Mouse (Mus musculus) small intestine, adult 2 months (tissue): ENCODE measurements around the gene Wwc2. TPM values are rescaled to one million over a fixed set of nuclear protein-coding genes. Genes with fewer than 3 reads are reported as not detected.
A peak's percentile ranks its signal among the peaks of the same experiment; 100 is the strongest.

ENCODE experiments used
- H3K27ac ChIP-seq: fragments of 200-500 bp; 2 replicates; pipeline ENCODE4 v1.5.1; 2012; ENCODE audit warnings: low read depth, low read length, control low read depth, inconsistent platforms; ENCODE audit not compliant: insufficient read depth
- H3K27me3 ChIP-seq: fragments of 200-500 bp; 2 replicates; pipeline ENCODE4 v1.6.1; 2012; ENCODE audit warnings: mild to moderate bottlenecking, moderate library complexity, low read length, inconsistent platforms; ENCODE audit not compliant: control insufficient read depth, insufficient read depth
- H3K36me3 ChIP-seq: fragments of 200-500 bp; 2 replicates; pipeline ENCODE4 v1.6.1; 2012; ENCODE audit warnings: mild to moderate bottlenecking, low read length, control low read depth, inconsistent platforms; ENCODE audit not compliant: control insufficient read depth, insufficient read depth
- H3K4me1 ChIP-seq: fragments of 200-500 bp; 2 replicates; pipeline ENCODE4 v1.6.1; 2012; ENCODE audit warnings: low read length, inconsistent platforms, mixed read lengths; ENCODE audit not compliant: control insufficient read depth, insufficient read depth, insufficient read length
- H3K4me3 ChIP-seq: fragments of 200-500 bp; 2 replicates; pipeline ENCODE4 v1.5.1; 2012; ENCODE audit warnings: low read depth, mild to moderate bottlenecking, control low read depth, inconsistent platforms, low read length, moderate library complexity
- CTCF ChIP-seq: fragments of 200-500 bp; IDR thresholded peaks from 2 replicates; pipeline ENCODE4 v1.5.1; 2012; ENCODE audit warnings: low read depth, mild to moderate bottlenecking, control low read depth, inconsistent platforms, low read length, moderate library complexity, mixed read lengths; ENCODE audit not compliant: insufficient replicate concordance, insufficient read length; ENCODE audit errors: extremely low read depth
- POLR2A ChIP-seq: fragments of 200-500 bp; IDR thresholded peaks from 2 replicates; pipeline ENCODE4 v1.6.1; 2012; ENCODE audit warnings: low read depth, mild to moderate bottlenecking, control low read depth, inconsistent platforms, low read length, moderate library complexity
- WGBS: fragments of 180-500 bp; shearing (Covaris S2); methylation state at CpG from one replicate; pipeline ENCODE4 v1.1.7; 2018; 5-methylcytosine and 5-hydroxymethylcytosine counted together
- polyA plus RNA-seq: library from polyadenylated mRNA; depleted of rRNA; stranded (reverse); fragments of >200 nt; gene quantifications from 2 replicates; pipeline ENCODE4 v1.2.3, GENCODE M21; 2012

The Wwc2 gene
- polyA plus RNA-seq, 1 experiment = 1.9 TPM

DNA sequence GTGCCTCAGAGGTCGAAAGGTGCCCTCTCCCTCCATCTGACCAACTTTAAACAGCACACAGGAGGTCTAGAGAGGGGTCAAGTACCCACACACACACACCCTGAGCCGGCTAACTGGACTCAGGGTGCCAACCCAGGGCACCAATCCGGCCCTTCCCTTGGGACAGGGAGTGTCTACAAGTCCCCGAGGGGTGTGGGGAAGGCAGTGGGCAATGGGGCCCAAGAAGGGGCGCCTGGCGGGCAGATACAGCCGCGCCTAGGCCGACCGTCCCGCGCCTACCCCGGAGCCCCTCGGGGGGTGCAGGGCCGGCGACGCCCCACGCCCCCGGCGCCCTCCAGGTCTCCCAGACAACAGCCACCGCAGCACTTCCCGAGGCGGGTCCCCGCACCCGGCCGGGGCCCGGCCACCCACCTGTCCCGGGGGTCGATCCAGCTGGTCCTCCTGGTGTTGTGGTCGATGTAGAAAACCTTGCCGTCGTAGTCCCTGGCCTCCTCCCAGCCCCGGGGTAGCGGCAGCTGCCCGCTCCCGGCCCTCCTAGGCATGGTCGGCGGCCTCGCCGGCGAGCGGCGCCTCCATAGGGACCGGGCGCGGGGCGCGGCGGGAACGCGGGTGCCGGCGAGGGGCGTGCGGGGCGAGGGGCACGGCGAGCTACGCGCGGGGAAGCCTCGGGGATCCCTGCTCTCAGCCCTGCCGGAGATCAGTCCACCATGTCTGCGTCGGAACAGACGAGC lies 904 bp downstream of the Wwc2 start:
- no peak for TF ChIP-seq POLR2A
- no peak for TF ChIP-seq CTCF
- H3K27ac ChIP-seq = no peak overlapping the region; the same call in 1 of the 2 replicates
- 2% methylated on average over 65 of the region's 66 CpGs for WGBS

DNA sequence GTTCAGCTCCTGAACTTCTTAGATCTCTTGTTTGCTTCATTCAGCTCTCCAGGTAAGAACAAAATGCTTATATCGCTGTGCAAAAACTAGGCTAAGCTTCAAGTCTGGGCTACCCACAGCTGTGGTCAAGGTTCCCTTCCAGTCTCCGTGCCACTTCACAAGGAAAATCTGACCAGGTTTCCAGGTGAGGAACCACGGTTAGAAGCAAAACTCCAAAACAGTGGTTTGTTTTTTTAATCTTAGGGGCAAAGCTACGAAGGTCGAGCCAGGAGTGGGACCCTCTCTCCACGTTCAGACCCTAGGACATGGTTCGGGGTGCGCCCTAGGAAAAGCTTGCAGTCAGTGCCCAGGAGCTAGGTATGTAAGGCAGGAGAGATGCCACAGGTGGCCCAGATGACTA lies 1.5 kb downstream of the Wwc2 start:
- peak overlapping the region; percentile 74 for H3K4me3 ChIP-seq
- H3K27ac ChIP-seq = no peak overlapping the region
- no peak for TF ChIP-seq CTCF
- TF ChIP-seq POLR2A = no peak
- WGBS = 54% methylated on average over 8 of the region's 8 CpGs
- peaks cover 3% of the 10 kb centered on the region for H3K4me1 ChIP-seq
- H3K27me3 ChIP-seq = no peaks in the 10 kb centered on the region
- no peaks in the 10 kb centered on the region for H3K36me3 ChIP-seq

More for the DNA sequence above, 904 bp downstream of the Wwc2 start:
- no peaks in the 10 kb centered on the region for H3K27me3 ChIP-seq
- H3K36me3 ChIP-seq = no peaks in the 10 kb centered on the region
- peaks cover 5% of the 10 kb centered on the region for H3K4me1 ChIP-seq
- peak overlapping the region; percentile 74 for H3K4me3 ChIP-seq

DNA sequence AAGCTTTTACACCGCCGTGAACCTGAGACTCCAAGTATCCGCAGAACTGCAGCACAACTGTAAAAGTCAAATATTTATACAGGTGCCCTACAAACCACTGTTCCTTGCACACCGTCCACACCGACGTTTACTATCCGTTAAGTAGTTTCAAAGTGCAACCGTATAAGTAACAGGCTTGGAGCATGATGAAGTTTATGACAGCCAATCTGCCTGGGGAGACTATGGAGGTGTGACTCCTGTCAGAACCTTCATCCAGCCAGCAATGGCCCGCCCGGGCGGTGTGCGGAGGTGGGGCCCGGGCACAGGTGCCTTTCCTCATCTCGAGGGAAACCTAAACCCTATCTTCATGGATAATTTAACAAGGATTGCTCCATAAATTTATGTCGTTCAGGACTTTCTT lies 2.6 kb downstream of the Wwc2 start:
- no peaks in the 10 kb centered on the region for H3K36me3 ChIP-seq
- 27% methylated on average over 15 of the region's 15 CpGs for WGBS
- H3K27me3 ChIP-seq = no peaks in the 10 kb centered on the region
- no peak overlapping the region for H3K27ac ChIP-seq
- peaks cover 3% of the 10 kb centered on the region for H3K4me1 ChIP-seq
- TF ChIP-seq CTCF = no peak
- TF ChIP-seq POLR2A = no peak
- no peak overlapping the region for H3K4me3 ChIP-seq

DNA sequence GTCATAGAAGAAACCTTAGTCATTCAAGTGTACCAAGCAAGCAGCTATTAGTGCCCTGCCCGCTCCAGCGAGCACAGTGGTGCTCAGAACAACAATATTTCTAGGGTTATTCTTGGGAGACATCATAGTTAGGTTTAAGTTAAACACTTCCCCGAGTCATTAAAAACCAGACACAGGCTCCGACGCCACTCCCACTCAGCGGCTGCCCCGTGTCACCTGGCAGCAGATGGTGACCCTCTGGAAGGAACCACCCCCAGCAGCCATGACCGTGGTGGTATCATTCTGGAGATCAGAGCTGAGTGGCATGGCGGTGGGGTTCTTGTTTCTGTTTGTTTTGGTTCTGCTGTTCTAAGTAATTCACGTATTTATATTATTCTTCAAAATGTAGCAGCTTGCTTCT lies 5.1 kb downstream of the Wwc2 start:
- Histone ChIP-seq H3K27me3 (no peaks in the 10 kb centered on the region), H3K4me1 (peaks cover 3% of the 10 kb centered on the region), H3K27ac (no peak overlapping the region), H3K36me3 (no peaks in the 10 kb centered on the region), H3K4me3 (no peak overlapping the region)
- TF ChIP-seq POLR2A (no peak), CTCF (no peak)
- WGBS = 61% methylated on average over 10 of the region's 10 CpGs

DNA sequence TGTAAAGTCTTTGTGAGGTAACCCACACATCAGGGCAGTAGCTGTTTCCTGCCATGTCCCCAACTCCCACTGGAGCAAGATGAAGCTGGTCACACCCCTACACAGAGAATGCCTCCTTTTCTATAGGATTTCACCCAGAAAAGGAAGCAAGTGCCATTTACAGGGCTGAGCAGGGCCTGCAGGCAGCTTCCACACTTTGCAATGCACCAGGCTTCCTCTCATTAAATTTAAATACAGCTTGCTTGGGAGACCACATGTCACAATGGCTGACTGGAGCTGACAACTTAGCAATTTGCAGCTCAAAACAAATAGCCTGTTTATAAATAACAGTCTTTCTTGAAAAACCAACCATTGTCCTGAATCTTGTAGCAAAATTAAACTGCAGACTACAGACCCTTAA lies 5.5 kb downstream of the Wwc2 start:
- Histone ChIP-seq H3K36me3 (no peaks in the 10 kb centered on the region), H3K27ac (no peak overlapping the region), H3K4me1 (peaks cover 3% of the 10 kb centered on the region), H3K27me3 (no peaks in the 10 kb centered on the region), H3K4me3 (no peak overlapping the region)
- TF ChIP-seq POLR2A (no peak), CTCF (no peak)

DNA sequence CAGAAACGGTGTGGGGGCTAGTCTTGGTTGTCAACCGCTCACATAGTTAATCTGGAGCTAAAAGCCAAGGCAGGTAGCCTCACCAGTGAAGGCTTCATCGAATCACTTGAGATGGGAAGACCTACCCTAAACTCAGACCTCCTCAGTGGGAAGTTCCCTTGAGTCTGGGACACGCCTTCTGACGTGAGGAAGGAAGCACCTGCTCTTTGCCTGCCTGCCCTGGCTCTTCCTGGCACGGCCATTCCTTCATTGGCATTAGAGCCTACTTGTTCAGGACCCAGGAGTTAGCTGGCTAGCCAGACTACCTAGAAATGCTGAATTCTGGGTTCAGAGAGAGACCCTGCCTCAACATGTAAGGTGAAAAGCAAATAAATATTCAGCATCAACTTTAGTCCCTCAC lies 9.6 kb downstream of the Wwc2 start:
- Histone ChIP-seq H3K36me3 (no peaks in the 10 kb centered on the region), H3K27me3 (no peaks in the 10 kb centered on the region), H3K4me3 (no peak overlapping the region), H3K27ac (no peak overlapping the region), H3K4me1 (no peaks in the 10 kb centered on the region)
- 63% methylated on average over 6 of the region's 6 CpGs for WGBS
- TF ChIP-seq POLR2A = no peak
- TF ChIP-seq CTCF = no peak

DNA sequence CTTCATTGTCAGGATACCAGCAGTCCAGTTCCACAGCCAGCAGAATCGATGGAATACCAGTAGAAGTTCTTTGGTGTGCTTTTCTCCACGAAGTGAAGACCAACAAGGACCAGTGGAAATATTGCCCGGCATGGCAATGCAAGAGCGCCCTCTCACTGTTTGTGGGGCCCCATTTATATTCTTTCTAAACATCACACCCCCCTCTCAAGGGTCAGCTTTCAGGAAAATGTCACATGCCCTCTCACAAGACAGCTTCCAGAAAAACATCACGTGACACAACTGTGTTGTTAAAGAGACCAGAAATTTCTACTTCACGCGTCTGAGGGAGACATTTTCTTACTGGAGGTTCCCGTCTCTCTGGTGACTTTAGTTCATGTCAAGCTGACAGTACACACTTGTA lies 10.8 kb downstream of the Wwc2 start:
- no peak overlapping the region for H3K4me3 ChIP-seq
- H3K27ac ChIP-seq = no peak overlapping the region
- WGBS = 85% methylated on average over 8 of the region's 8 CpGs
- TF ChIP-seq CTCF (no peak), POLR2A (no peak)
- peaks cover 4% of the 10 kb centered on the region; the same call in 1 of the 2 replicates for H3K4me1 ChIP-seq
- no peaks in the 10 kb centered on the region for H3K27me3 ChIP-seq
- H3K36me3 ChIP-seq = no peaks in the 10 kb centered on the region

DNA sequence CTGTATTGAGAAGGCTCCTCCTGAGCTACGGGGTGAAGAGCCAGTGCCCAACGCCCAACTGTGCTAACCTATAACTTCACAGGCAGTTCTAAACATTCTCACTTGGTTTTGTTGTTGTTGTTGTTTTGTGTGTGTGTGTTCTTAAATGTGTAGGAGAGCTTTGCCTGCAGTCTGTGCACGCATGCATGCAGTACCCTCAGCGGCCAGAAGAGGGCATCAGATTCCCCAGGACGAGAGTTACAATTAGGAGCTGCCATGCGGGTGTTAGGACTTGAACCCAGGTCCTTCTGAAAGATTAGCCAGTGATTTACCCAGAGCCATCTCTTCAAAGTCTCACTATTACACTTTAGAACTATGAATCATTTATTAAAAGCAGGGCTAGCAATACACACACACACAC lies 12.0 kb downstream of the Wwc2 start:
- H3K4me3 ChIP-seq = no peak overlapping the region
- H3K36me3 ChIP-seq = no peaks in the 10 kb centered on the region
- WGBS = 74% methylated on average over 6 of the region's 6 CpGs
- H3K4me1 ChIP-seq = peaks cover 7% of the 10 kb centered on the region
- TF ChIP-seq CTCF (peak; percentile 60; the same call in 1 of the 2 replicates), POLR2A (no peak)
- H3K27me3 ChIP-seq = no peaks in the 10 kb centered on the region
- H3K27ac ChIP-seq = no peak overlapping the region
